Mouse (Mus musculus): ENCODE results near the gene Pakap. TPM values are rescaled to one million over a fixed set of nuclear protein-coding genes. Genes with fewer than 3 reads are reported as not detected.

The Pakap gene
- polyA plus RNA-seq, 1 experiment from 2014 or later: 17.8 TPM

GRCm38 (mm10) chr4:57557102-57557501 lies 10.9 kb upstream of the Pakap start:
- 77% methylated on average over 2 of the region's 2 CpGs for WGBS

GRCm38 (mm10) chr4:57559438-57559837 lies 8.5 kb upstream of the Pakap start:
- H3K27ac ChIP-seq: no peak overlapping the region
- WGBS: 80% methylated on average over 1 of the region's 1 CpGs
- ATAC-seq (replicated peaks; ENCODE audit: low FRiP score): no peak

More at GRCm38 (mm10) chr4:57557102-57557501, 10.9 kb upstream of the Pakap start:
- no peak for ATAC-seq (replicated peaks; ENCODE audit: low FRiP score)
- no peak overlapping the region for H3K4me3 ChIP-seq (replicated peaks)
- no peak overlapping the region for H3K9ac ChIP-seq
- H3K27me3 ChIP-seq: no peaks in the 10 kb centered on the region
- no peaks in the 10 kb centered on the region for H3K9me3 ChIP-seq (replicated peaks)
- no peaks in the 10 kb centered on the region for H3K36me3 ChIP-seq
- H3K4me1 ChIP-seq: peaks cover 3% of the 10 kb centered on the region
- no peak overlapping the region for H3K4me2 ChIP-seq
- H3K27ac ChIP-seq: no peak overlapping the region

DNA sequence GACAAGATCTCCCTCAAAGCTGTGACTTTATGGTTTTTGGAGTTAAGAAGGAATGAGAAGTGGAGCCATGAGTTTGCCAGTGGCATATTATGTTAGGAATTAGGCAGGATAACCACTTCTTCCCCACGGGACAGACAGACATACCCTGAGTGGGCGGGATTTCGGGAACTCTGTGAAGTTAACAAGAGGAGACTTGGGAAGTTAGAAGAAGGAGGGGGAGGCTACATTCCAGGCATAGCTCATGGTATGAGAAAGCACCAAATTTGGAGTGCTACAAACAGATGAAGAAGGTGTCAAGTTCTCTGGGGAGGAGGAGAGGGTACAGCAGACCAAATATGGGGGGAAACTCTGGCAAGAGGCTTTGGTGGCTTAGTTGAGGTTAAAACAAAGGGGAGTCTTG lies 8.0 kb upstream of the Pakap start:
- Histone ChIP-seq H3K4me3 (replicated peaks) (no peak overlapping the region), H3K27me3 (0 out of 2 replicates have a peak, but pooled peaks cover 3% of the 10 kb centered on the region), H3K4me2 (no peak overlapping the region), H3K9ac (no peak overlapping the region), H3K36me3 (no peaks in the 10 kb centered on the region), H3K9me3 (replicated peaks) (no peaks in the 10 kb centered on the region), H3K27ac (no peak overlapping the region), H3K4me1 (peaks cover 3% of the 10 kb centered on the region)
- ATAC-seq (replicated peaks; ENCODE audit: low FRiP score): 0 out of 2 replicates have a peak, but pooled peaks have one; percentile 33
- whole genome bisulfite sequencing: 56% methylated on average over 3 of the region's 3 CpGs

More at GRCm38 (mm10) chr4:57559438-57559837, 8.5 kb upstream of the Pakap start:
- Histone ChIP-seq H3K9me3 (replicated peaks) (no peaks in the 10 kb centered on the region), H3K27me3 (0 out of 2 replicates have a peak, but pooled peaks cover 3% of the 10 kb centered on the region), H3K4me2 (no peak overlapping the region), H3K36me3 (no peaks in the 10 kb centered on the region), H3K4me3 (replicated peaks) (no peak overlapping the region), H3K4me1 (peaks cover 3% of the 10 kb centered on the region), H3K9ac (no peak overlapping the region)

DNA sequence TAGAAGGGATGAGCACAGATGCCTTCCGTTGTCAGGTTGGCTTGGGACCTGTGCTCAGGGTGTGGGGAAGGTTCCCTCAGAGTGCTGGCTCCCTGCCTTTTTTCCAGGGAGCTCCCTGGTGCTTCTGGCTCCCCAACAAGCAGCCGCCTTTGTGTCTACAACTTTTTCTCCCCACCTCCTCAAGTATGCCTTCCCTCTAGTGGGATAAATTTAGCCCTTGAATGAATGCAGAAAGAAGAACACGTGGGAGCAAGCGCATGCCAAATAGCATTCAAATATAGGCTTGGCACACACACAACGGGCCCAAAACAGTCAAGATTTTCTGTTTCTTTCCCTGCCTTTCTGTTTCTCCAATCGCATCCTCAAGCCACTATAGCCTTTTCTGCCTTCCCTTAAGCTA lies 6.9 kb upstream of the Pakap start:
- no peak overlapping the region for H3K4me3 ChIP-seq (replicated peaks)
- H3K36me3 ChIP-seq: no peaks in the 10 kb centered on the region
- no peak overlapping the region for H3K9ac ChIP-seq
- H3K27me3 ChIP-seq: peaks cover 4% of the 10 kb centered on the region
- no peaks in the 10 kb centered on the region for H3K9me3 ChIP-seq (replicated peaks)
- H3K27ac ChIP-seq: no peak overlapping the region
- H3K4me1 ChIP-seq: peaks cover 3% of the 10 kb centered on the region
- H3K4me2 ChIP-seq: no peak overlapping the region
- 79% methylated on average over 6 of the region's 6 CpGs for WGBS
- ATAC-seq (replicated peaks; ENCODE audit: low FRiP score): no peak

DNA sequence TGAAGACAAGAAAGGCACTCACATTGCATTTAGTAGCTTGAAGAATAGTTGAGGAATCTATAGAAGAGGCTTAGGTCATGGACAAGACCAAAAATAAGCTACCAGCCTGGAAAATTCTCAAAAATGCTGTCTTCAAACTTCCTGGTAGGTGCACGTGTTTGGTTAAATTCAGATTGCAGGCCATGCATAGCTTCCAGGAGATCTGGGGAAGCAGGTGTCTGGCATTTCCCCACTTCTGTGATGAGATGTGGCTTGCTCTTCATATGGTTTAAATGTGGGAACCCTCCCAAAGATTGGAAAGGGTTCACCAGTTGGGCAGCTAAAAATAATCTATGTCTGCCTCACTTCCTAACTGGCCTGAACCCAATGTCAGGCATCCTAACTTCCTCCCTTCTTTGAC lies 2.7 kb upstream of the Pakap start:
- Histone ChIP-seq H3K27ac (no peak overlapping the region), H3K4me1 (peaks cover 14% of the 10 kb centered on the region; the same call in 1 of the 2 replicates), H3K4me3 (replicated peaks) (no peak overlapping the region), H3K36me3 (no peaks in the 10 kb centered on the region), H3K4me2 (no peak overlapping the region), H3K9me3 (replicated peaks) (no peaks in the 10 kb centered on the region), H3K27me3 (peaks cover 42% of the 10 kb centered on the region), H3K9ac (no peak overlapping the region)
- no peak for ATAC-seq (replicated peaks; ENCODE audit: low FRiP score)
- WGBS: 80% methylated on average over 1 of the region's 1 CpGs

DNA sequence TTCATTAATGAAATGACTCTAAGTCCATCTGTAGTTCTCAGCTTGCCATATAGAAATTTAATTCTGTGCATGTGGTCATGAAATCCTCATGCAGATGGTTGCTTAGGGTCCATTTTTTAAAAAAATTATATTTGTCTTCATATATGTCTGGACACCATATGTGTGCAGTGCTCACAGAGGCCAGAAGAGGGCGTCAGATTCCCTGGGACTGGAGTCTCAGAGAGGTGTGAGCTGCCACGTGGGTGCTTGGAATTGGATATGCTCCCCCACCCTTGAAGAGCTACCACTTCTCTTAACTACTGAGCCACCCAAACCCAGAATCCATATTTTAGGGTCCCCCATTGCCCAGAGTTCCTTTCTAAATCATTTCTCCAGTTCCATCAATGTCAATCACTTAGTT lies 2.2 kb upstream of the Pakap start:
- ATAC-seq (replicated peaks; ENCODE audit: low FRiP score): no peak
- WGBS: 62% methylated on average over 2 of the region's 2 CpGs
- no peaks in the 10 kb centered on the region for H3K36me3 ChIP-seq
- peaks cover 14% of the 10 kb centered on the region; the same call in 1 of the 2 replicates for H3K4me1 ChIP-seq
- H3K4me3 ChIP-seq (replicated peaks): no peak overlapping the region
- H3K27ac ChIP-seq: no peak overlapping the region
- no peak overlapping the region for H3K4me2 ChIP-seq
- peaks cover 42% of the 10 kb centered on the region for H3K27me3 ChIP-seq
- H3K9me3 ChIP-seq (replicated peaks): no peaks in the 10 kb centered on the region
- H3K9ac ChIP-seq: no peak overlapping the region

DNA sequence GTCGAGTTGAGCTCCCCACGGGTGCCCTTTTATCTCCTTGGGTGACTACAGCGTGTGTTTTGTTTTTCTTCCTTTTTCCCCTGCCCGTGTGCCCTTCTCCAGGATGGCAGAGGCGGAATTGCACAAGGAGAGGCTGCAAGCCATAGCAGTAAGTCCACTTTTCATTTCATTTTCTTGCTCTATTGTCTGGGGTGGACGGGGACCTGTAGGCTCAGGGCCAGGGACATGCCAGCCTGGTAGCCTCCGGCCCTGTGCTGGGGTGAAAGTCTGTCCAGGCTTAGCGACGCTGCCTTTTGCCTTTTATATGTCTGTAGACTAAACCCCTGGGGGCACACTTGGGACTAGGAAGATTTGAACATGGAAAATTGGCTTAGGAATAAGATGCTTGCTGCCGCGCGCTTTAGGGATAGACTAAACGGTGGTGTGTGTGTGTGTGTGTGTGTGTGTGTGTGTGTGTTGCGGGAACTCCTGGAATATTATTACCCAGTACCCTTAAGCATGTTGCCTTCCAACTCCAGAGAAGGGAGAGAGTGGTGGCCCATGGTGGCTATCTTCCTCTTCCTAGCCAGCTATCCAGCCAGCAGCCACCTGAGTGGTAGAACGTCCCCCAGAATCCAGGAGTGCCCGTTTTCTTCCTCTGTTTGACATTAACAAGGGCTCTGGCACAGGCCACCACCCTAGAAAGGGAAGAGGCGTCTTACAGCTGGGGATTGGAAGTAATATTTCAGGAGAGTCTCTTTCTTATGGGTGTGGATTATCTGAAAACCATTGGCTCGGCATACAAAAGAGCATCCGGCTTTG lies 489 bp downstream of the Pakap start:
- Histone ChIP-seq H3K4me2 (peak overlapping the region; percentile 97), H3K27me3 (peaks cover 38% of the 10 kb centered on the region), H3K9me3 (replicated peaks) (no peaks in the 10 kb centered on the region), H3K4me1 (peaks cover 14% of the 10 kb centered on the region; the same call in 1 of the 2 replicates), H3K27ac (no peak overlapping the region), H3K4me3 (replicated peaks) (peak overlapping the region; percentile 61), H3K36me3 (no peaks in the 10 kb centered on the region), H3K9ac (peak overlapping the region; percentile 56)
- 53% methylated on average over 19 of the region's 19 CpGs for WGBS
- ATAC-seq (replicated peaks; ENCODE audit: low FRiP score): 0 out of 2 replicates have a peak, but pooled peaks have one; percentile 40

DNA sequence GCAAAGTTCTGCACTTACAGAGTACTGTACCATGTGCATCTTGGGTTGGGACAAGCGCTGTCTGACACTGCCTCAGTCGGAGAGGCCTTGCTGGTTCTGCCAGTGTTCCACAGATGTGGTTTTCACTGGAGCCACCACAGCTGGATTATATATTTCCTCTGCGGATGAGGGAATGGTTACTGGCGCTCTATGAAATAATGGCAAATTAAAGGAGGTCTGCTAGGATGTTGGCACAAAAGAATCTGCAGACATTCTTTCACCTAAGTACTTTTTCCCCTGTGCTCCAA lies 1.0 kb downstream of the Pakap start:
- Histone ChIP-seq H3K36me3 (no peaks in the 10 kb centered on the region), H3K4me1 (peaks cover 14% of the 10 kb centered on the region; the same call in 1 of the 2 replicates), H3K9ac (no peak overlapping the region), H3K4me2 (peak overlapping the region; percentile 97), H3K27ac (no peak overlapping the region), H3K4me3 (replicated peaks) (peak overlapping the region; percentile 61; the same call in 1 of the 2 replicates), H3K27me3 (peaks cover 38% of the 10 kb centered on the region), H3K9me3 (replicated peaks) (no peaks in the 10 kb centered on the region)
- no peak for ATAC-seq (replicated peaks; ENCODE audit: low FRiP score)
- WGBS: 91% methylated on average over 4 of the region's 4 CpGs

DNA sequence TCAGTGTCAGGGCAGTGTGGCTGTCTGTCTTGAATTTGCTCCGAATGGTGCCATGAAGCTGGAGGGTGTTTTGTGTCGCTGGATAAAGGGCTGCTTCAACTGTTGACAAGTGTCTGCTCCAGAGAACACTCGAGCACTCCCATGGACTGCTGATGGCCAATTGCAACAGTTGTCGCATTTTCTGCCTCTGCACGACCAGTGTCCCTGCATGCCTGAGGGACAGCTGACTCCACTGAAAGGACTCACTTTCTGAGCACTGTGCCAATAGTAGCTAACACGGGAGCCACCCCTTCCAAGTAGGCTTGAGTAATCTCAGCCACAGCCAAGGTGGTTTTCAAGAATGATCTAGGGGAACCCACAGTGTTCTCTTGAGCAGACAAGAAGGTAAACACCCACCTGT lies 1.7 kb downstream of the Pakap start:
- no peak for ATAC-seq (replicated peaks; ENCODE audit: low FRiP score)
- no peak overlapping the region for H3K9ac ChIP-seq
- WGBS: 74% methylated on average over 6 of the region's 6 CpGs

DNA sequence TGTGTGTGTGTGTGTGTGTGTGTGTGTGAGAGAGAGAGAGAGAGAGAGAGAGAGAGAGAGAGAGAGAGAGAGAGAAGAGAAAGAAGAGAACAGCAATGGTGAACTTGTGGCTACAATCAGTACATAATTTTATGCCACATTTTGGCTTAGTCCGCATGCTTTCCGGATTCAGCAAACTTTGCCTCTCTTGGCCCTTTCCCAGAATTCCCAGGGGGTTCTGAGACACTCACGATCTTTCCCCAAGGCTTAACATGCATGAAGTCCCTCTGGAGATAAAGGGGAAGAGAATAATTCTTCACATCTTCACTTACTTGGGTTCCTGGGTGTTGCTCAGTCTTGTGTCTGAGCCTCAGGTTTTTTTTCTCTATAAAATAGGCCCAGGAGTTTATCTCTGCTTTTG lies 2.2 kb downstream of the Pakap start:
- Histone ChIP-seq H3K36me3 (no peaks in the 10 kb centered on the region), H3K4me1 (peaks cover 14% of the 10 kb centered on the region; the same call in 1 of the 2 replicates), H3K4me3 (replicated peaks) (no peak overlapping the region), H3K9ac (no peak overlapping the region), H3K27ac (no peak overlapping the region), H3K27me3 (peaks cover 38% of the 10 kb centered on the region), H3K9me3 (replicated peaks) (no peaks in the 10 kb centered on the region), H3K4me2 (no peak overlapping the region)
- WGBS: 78% methylated on average over 3 of the region's 3 CpGs
- ATAC-seq (replicated peaks; ENCODE audit: low FRiP score): no peak

More for the DNA sequence above, 1.7 kb downstream of the Pakap start:
- H3K4me3 ChIP-seq (replicated peaks): no peak overlapping the region
- H3K9me3 ChIP-seq (replicated peaks): no peaks in the 10 kb centered on the region
- no peaks in the 10 kb centered on the region for H3K36me3 ChIP-seq
- H3K4me1 ChIP-seq: peaks cover 14% of the 10 kb centered on the region; the same call in 1 of the 2 replicates
- 0 out of 2 replicates have a peak overlapping the region, but pooled peaks have one; percentile 12 for H3K4me2 ChIP-seq
- no peak overlapping the region for H3K27ac ChIP-seq
- peaks cover 38% of the 10 kb centered on the region for H3K27me3 ChIP-seq

GRCm38 (mm10) chr4:57574181-57574580 lies 6.2 kb downstream of the Pakap start:
- no peak for ATAC-seq (replicated peaks; ENCODE audit: low FRiP score)
- H3K27me3 ChIP-seq: peaks cover 7% of the 10 kb centered on the region
- 83% methylated on average over 3 of the region's 3 CpGs for WGBS
- H3K27ac ChIP-seq: no peak overlapping the region
- no peaks in the 10 kb centered on the region; the same call in 1 of the 2 replicates for H3K4me1 ChIP-seq
- no peak overlapping the region for H3K4me2 ChIP-seq
- no peak overlapping the region for H3K4me3 ChIP-seq (replicated peaks)
- no peaks in the 10 kb centered on the region for H3K9me3 ChIP-seq (replicated peaks)
- no peaks in the 10 kb centered on the region for H3K36me3 ChIP-seq
- no peak overlapping the region for H3K9ac ChIP-seq

DNA sequence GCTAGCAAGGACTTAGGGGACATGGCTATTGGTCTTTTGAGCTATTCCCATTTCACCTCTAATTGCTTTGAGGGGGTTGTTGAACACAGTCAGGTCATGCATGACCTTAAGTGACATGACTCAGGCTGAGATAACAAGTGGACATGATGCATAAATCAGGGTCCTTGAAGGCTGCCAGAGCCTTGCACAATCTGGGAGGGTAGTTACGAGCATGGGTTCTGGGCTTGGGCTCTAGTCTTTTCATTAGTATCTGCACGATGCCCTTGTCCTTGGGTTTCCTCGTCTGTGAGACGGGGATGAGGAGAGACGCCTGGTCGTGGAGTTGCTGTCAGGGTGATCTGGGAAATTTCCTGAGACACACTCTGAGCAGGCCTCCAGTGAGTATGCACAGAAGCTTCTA lies 6.7 kb downstream of the Pakap start:
- Histone ChIP-seq H3K4me2 (no peak overlapping the region), H3K4me1 (no peaks in the 10 kb centered on the region; the same call in 1 of the 2 replicates)
- no peak for ATAC-seq (replicated peaks; ENCODE audit: low FRiP score)

More for the DNA sequence above, 6.7 kb downstream of the Pakap start:
- Histone ChIP-seq H3K36me3 (no peaks in the 10 kb centered on the region), H3K27ac (no peak overlapping the region), H3K4me3 (replicated peaks) (no peak overlapping the region), H3K27me3 (peaks cover 2% of the 10 kb centered on the region), H3K9ac (no peak overlapping the region), H3K9me3 (replicated peaks) (no peaks in the 10 kb centered on the region)
- 64% methylated on average over 6 of the region's 6 CpGs for WGBS

Data from kidney, embryonic 15.5 days (tissue).